Mouse (Mus musculus): ENCODE results near the gene Mycbp2. TPM values are rescaled to one million over a fixed set of nuclear protein-coding genes. Genes with fewer than 3 reads are reported as not detected.
A peak's percentile ranks its signal among the peaks of the same experiment; 100 is the strongest.

The Mycbp2 gene
- polyA plus RNA-seq (2015; fragmentation: Nextera tagmentation; extraction: Ambion mirVana) = 10.1 and 13.0 TPM in 2 replicates

DNA sequence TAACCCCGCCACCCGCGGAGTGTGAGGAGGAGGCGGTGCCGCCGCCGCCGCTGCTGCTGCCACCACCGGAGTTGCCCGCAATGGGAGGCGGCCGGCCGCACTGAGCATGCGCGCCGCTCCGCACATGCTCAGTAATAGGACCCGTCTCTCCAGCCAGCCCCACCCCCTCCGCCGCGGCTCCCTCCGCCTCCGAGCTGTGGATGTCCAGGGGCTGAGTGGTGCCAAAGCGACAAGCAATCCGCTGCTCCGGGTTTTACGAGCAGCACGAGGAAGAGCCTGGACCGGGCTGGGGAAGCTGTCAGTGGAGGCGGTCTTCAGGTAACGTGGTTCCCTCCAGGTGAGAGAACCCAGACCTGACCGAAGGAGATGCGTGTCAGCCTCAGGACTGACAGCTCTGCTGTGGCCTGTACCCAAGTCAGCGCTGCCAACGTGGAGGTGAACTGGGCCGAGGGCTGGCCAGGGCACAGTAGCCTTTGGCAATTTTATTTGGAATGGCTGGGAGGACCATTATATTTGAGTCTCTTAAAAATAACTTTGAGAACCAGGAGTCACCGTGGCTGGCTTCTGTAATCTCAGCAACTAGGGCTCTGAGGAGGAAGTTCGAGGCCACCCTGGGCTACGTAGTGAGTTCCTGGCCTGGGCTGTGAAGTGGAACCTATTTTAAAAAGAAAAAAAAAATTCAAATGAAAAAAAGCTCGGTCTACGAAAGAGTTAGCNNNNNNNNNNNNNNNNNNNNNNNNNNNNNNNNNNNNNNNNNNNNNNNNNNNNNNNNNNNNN is at the start of gene Mycbp2:
Gene Mycbp2, minus strand, starts transcription at position 86 of the 777 bp plus-strand sequence.
- Histone ChIP-seq H3K27me3 (no peaks in the 10 kb centered on the region), H3K9ac (peak within 1 kb of the TSS; percentile 79), H3K27ac (peak within 1 kb of the TSS; percentile 91), H3K4me1 (replicated peaks) (peaks cover 17% of the 10 kb centered on the region), H3K36me3 (no peaks in the 10 kb centered on the region), H3K4me3 (peak within 1 kb of the TSS; percentile 71), H3K4me2 (peak within 1 kb of the TSS; percentile 84), H3K9me3 (replicated peaks) (no peaks in the 10 kb centered on the region)
- ATAC-seq (replicated peaks; ENCODE audit: insufficient number of reproducible peaks, insufficient read depth, low FRiP score, low read depth) = peak; percentile 98
- WGBS = 5% methylated on average over 33 of the region's 41 CpGs

DNA sequence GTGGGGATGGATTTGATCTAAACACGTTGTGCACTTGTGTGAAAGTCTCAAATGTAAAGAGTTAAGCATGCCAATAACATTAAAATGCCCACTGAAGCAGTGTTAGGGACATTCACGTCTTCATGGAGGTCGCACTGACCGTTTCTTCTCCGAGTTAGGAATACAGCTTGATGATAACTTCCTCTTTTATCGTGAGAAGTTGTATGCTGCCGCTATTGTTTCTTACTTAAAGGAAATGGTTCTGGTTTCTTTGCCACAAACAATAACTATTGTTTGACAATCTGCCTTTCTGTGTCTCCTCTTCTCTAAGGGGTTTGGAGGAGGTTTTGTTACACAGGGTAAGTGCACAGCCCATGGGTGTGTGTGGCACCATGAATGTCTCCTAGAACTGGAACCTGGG is 45.8 kb upstream of the Mycbp2 start:
- no peaks in the 10 kb centered on the region for H3K9me3 ChIP-seq (replicated peaks)
- H3K4me3 ChIP-seq = no peak overlapping the region
- H3K4me1 ChIP-seq (replicated peaks) = no peaks in the 10 kb centered on the region
- no peak for ATAC-seq (replicated peaks; ENCODE audit: insufficient number of reproducible peaks, insufficient read depth, low FRiP score, low read depth)
- H3K9ac ChIP-seq = no peak overlapping the region
- no peaks in the 10 kb centered on the region for H3K36me3 ChIP-seq
- no peak overlapping the region for H3K4me2 ChIP-seq
- no peak overlapping the region for H3K27ac ChIP-seq
- 74% methylated on average over 7 of the region's 7 CpGs for WGBS
- H3K27me3 ChIP-seq = no peaks in the 10 kb centered on the region

DNA sequence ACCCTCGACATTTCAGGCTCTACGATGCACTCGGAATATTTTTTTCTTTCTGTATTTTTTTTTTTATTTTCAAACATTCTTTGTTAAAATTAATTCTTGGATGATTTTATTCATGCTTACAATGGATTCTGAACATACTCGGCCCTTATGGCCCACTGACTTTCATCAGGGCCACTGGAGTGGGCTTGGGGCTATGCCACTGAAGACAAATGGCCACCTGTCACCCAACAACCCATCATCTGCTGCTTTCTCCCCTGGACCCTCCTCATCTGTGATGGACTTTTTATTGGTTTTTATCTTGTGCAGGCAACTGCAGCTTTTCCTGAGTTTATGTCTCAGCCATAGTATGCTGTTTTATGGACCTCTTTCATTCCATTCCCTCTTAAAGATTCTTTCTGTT is 40.8 kb upstream of the Mycbp2 start:
- ATAC-seq (replicated peaks; ENCODE audit: insufficient number of reproducible peaks, insufficient read depth, low FRiP score, low read depth) = no peak
- H3K36me3 ChIP-seq = no peaks in the 10 kb centered on the region
- H3K9me3 ChIP-seq (replicated peaks) = no peaks in the 10 kb centered on the region
- no peak overlapping the region for H3K9ac ChIP-seq
- H3K4me3 ChIP-seq = no peak overlapping the region
- no peak overlapping the region for H3K27ac ChIP-seq
- H3K27me3 ChIP-seq = no peaks in the 10 kb centered on the region
- H3K4me2 ChIP-seq = no peak overlapping the region
- H3K4me1 ChIP-seq (replicated peaks) = no peaks in the 10 kb centered on the region
- WGBS = 80% methylated on average over 4 of the region's 4 CpGs

DNA sequence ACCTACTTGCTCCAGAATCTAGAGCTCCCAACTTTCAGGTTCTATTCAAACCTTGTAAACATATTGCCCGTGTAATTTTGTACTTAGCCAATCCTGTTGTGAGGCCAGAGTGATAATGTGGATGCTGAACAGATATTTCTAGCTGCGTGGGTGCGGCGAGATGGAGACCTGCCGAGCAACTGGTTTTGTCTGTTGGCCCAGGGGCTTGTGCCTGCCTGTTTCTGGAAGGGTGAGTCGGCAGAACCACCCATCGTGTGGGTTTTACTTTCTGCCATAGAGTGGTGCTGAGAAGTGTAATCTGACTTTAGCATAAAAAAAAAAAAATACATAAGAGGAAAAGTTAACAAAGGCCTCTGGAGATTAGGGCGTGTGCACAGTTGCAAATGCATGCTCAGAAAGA is 40.3 kb upstream of the Mycbp2 start:
- WGBS = 75% methylated on average over 8 of the region's 8 CpGs
- H3K9me3 ChIP-seq (replicated peaks) = no peaks in the 10 kb centered on the region
- no peak overlapping the region for H3K9ac ChIP-seq
- ATAC-seq (replicated peaks; ENCODE audit: insufficient number of reproducible peaks, insufficient read depth, low FRiP score, low read depth) = no peak
- no peaks in the 10 kb centered on the region for H3K27me3 ChIP-seq
- no peaks in the 10 kb centered on the region for H3K4me1 ChIP-seq (replicated peaks)
- H3K4me3 ChIP-seq = no peak overlapping the region
- no peaks in the 10 kb centered on the region for H3K36me3 ChIP-seq
- no peak overlapping the region for H3K27ac ChIP-seq
- no peak overlapping the region for H3K4me2 ChIP-seq

DNA sequence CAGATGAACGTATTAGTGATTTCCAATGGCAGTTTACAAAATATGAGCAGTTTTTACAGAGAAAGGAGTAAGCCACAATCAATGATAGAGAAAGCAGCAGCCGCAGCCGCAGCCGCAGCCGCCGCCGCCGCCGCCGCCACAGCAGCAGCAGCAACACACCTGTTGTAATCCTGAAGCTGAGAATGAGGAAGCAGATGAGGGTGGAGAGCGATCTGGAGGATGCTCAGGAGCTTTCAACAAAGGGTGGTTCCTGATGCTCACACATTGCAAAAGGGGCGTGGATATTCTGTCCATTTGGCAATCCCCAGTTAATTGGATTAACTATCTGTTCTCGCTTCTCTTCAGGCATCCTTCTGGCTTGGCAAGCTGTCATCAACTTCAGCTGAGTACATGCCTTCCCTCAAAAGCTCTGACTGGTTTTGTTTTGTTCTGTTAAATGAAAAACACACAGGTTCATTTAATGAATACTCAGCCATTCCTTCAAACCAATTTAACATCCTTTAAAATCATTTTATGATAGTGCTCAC is 38.5 kb upstream of the Mycbp2 start:
- 61% methylated on average over 13 of the region's 13 CpGs for WGBS
- Histone ChIP-seq H3K27ac (no peak overlapping the region), H3K9ac (no peak overlapping the region)

DNA sequence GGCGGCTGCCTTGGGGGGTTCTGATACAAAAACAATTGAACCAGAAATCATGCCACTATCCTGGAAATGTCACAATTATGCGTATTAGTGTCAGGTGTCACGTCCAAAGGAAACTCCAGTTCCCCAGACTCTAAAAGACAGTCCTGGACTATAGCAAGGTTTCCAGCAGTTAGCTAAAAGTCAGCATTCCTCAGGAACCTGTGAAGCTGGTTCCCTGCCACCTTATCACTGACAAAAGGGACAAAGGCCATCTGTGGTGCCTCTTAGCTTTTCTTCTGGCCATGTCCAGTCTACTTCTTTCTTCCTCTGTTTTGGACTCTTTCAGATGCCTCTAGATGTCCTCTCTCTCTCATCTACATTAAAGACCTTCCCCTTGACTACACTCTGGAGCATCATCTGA is 32.1 kb upstream of the Mycbp2 start:
- Histone ChIP-seq H3K9me3 (replicated peaks) (no peaks in the 10 kb centered on the region), H3K4me2 (no peak overlapping the region), H3K4me1 (replicated peaks) (no peaks in the 10 kb centered on the region), H3K4me3 (no peak overlapping the region), H3K27me3 (no peaks in the 10 kb centered on the region), H3K9ac (no peak overlapping the region), H3K27ac (no peak overlapping the region), H3K36me3 (no peaks in the 10 kb centered on the region)
- no peak for ATAC-seq (replicated peaks; ENCODE audit: insufficient number of reproducible peaks, insufficient read depth, low FRiP score, low read depth)
- WGBS = 73% methylated on average over 3 of the region's 3 CpGs

More for the DNA sequence above, 38.5 kb upstream of the Mycbp2 start:
- H3K4me1 ChIP-seq (replicated peaks) = no peaks in the 10 kb centered on the region
- no peaks in the 10 kb centered on the region for H3K36me3 ChIP-seq
- no peak overlapping the region for H3K4me2 ChIP-seq
- no peaks in the 10 kb centered on the region for H3K9me3 ChIP-seq (replicated peaks)
- no peaks in the 10 kb centered on the region for H3K27me3 ChIP-seq
- no peak overlapping the region for H3K4me3 ChIP-seq
- ATAC-seq (replicated peaks; ENCODE audit: insufficient number of reproducible peaks, insufficient read depth, low FRiP score, low read depth) = no peak

DNA sequence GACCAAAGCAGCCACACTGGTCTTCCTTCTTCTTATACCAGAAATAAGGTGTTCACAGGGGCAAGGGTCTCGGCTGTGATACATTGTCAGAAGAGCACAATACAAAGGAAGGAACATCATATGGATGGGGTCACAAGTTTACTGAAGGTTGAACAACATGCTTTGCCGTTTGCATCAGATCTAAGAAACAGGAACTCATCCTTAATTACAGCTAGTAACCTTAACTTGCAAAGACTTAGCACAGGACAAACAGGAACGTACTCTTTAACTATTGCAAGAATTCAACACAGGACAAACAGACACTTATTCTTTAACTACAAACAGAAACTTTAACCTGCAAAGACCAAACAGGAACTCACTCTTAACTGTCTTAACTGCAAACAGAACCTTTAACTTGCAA is 30.2 kb upstream of the Mycbp2 start:
- no peaks in the 10 kb centered on the region for H3K9me3 ChIP-seq (replicated peaks)
- no peaks in the 10 kb centered on the region for H3K36me3 ChIP-seq
- no peak overlapping the region for H3K4me2 ChIP-seq
- H3K4me1 ChIP-seq (replicated peaks) = no peaks in the 10 kb centered on the region
- H3K27me3 ChIP-seq = no peaks in the 10 kb centered on the region
- H3K4me3 ChIP-seq = no peak overlapping the region
- ATAC-seq (replicated peaks; ENCODE audit: insufficient number of reproducible peaks, insufficient read depth, low FRiP score, low read depth) = no peak
- H3K27ac ChIP-seq = no peak overlapping the region
- WGBS = 68% methylated on average over 3 of the region's 3 CpGs
- no peak overlapping the region for H3K9ac ChIP-seq

DNA sequence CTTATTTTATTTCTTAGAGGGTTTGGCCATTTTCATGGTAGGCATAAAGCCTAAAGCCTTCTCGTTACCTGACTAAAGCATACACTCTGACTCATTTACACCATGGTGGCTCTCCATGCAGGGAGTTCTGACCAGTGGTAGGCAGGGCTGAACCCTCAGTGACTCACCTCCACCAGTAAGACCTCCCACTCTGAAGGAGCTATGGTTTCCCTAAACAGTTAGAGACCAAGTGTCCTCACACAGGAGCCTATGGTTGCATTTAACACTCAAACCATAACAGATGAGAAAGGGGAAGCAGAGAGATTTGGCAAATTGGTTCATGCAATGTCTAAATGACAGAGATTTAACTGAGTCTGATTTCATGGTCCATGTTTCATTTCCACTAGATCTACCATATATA is 28.9 kb upstream of the Mycbp2 start:
- WGBS = 77% methylated on average over 1 of the region's 1 CpGs
- Histone ChIP-seq H3K4me1 (replicated peaks) (no peaks in the 10 kb centered on the region), H3K4me2 (no peak overlapping the region), H3K27ac (no peak overlapping the region), H3K4me3 (no peak overlapping the region), H3K9ac (no peak overlapping the region), H3K27me3 (no peaks in the 10 kb centered on the region), H3K9me3 (replicated peaks) (no peaks in the 10 kb centered on the region), H3K36me3 (no peaks in the 10 kb centered on the region)
- ATAC-seq (replicated peaks; ENCODE audit: insufficient number of reproducible peaks, insufficient read depth, low FRiP score, low read depth) = no peak

DNA sequence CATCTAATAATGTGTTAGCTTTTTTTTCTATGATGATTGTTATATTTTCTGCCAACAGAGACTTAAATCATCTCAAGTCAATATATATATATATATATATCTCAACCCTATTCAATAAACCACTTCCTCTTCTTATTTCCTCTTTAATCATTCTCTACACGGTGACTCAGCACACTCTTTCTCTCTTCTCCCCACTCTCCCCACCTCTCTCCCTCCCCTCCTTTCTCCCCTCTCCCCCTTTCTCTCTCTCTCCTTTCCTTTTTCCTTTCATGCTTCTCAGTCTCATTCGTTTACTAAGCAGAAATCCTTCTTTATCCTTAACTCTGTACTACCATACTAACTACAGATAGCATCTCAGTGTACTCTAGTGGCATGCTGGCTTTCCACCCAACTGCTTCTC is 16.6 kb upstream of the Mycbp2 start:
- ATAC-seq (replicated peaks; ENCODE audit: insufficient number of reproducible peaks, insufficient read depth, low FRiP score, low read depth) = no peak
- WGBS = 46% methylated on average over 2 of the region's 2 CpGs
- Histone ChIP-seq H3K27ac (no peak overlapping the region), H3K4me2 (no peak overlapping the region), H3K4me3 (no peak overlapping the region), H3K4me1 (replicated peaks) (no peaks in the 10 kb centered on the region), H3K27me3 (no peaks in the 10 kb centered on the region), H3K9me3 (replicated peaks) (no peaks in the 10 kb centered on the region), H3K36me3 (no peaks in the 10 kb centered on the region), H3K9ac (no peak overlapping the region)

DNA sequence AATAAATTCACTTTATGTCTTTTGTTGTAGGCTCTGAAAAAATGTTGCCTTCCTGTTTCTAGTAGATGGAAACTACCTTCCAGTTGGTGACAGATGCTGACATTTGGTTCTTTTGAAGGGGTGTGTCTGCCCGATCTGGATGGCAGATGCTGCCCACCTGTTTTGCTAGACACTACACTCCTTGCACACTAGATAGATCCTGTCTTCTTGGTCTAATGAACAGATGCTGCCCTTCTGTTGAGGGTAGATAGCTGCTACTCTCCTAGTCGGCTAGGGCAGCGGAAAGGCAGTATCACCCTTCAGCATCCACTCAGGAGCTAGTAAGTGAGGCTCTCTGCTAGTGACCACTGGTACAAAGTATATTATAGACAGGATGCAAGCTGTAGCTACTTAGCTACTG is 9.5 kb upstream of the Mycbp2 start:
- Histone ChIP-seq H3K9ac (no peak overlapping the region), H3K4me3 (no peak overlapping the region), H3K36me3 (no peaks in the 10 kb centered on the region), H3K27ac (no peak overlapping the region), H3K4me2 (no peak overlapping the region), H3K27me3 (no peaks in the 10 kb centered on the region), H3K9me3 (replicated peaks) (no peaks in the 10 kb centered on the region), H3K4me1 (replicated peaks) (peaks cover 7% of the 10 kb centered on the region; the same call in 1 of the 2 replicates)
- no peak for ATAC-seq (replicated peaks; ENCODE audit: insufficient number of reproducible peaks, insufficient read depth, low FRiP score, low read depth)
- 71% methylated on average over 3 of the region's 3 CpGs for WGBS

DNA sequence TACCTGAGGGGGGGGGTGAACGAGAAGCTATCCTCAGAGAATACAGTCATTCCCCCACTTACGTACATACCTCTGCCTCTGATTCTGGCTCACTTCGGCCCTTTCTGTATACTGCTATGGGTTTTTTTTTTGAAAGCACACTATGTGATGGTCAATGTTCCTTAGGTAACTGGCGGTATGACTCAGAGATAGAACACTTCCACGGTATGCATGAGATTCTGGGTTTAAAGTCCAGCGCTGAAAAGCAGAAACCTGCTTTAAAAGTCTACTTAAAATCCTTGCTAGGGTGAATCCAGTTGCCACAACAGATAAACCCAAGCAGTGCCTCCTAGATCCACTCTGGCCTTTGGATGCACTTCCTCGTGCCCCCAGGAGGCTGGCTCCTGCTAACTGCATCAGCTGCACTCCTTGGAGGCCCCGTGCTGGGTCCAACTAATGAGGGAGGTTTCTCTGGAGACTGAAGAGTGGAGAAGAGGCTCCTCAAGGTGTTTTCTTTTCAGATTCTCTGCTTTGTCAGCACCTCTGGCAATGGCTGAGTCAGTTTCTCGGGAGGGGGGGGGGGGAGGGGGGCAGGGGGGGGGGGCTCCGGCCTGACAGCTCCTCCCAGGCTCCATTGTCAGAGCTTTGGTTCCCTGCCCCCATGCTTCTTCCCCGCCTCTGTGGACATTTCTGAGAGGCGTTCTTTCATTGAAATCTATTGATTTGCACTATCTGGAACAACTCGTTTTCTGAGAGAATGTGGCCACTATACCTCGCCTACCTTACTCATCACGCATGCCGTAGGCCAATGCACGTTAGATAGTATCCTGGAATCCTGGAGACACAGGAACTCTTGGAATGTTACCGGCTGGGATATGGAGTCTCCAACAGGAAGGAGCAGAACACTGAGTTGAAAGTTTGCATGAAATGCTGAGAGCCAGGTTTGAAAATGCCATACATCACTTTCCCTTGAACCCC is 8.1 kb upstream of the Mycbp2 start:
- H3K4me2 ChIP-seq = peak overlapping the region; percentile 46
- 0 out of 2 replicates have a peak, but pooled peaks have one; percentile 34 for ATAC-seq (replicated peaks; ENCODE audit: insufficient number of reproducible peaks, insufficient read depth, low FRiP score, low read depth)
- no peak overlapping the region for H3K27ac ChIP-seq
- peaks cover 10% of the 10 kb centered on the region; the same call in 1 of the 2 replicates for H3K4me1 ChIP-seq (replicated peaks)
- no peaks in the 10 kb centered on the region for H3K27me3 ChIP-seq
- 32% methylated on average over 17 of the region's 18 CpGs for WGBS
- no peak overlapping the region for H3K9ac ChIP-seq
- H3K4me3 ChIP-seq = no peak overlapping the region
- no peaks in the 10 kb centered on the region for H3K9me3 ChIP-seq (replicated peaks)
- no peaks in the 10 kb centered on the region for H3K36me3 ChIP-seq
